Mouse (Mus musculus): ENCODE data around the gene Fbxl7.

- TF ChIP-seq POLR2A (IDR thresholded peaks at IDR 0.05; ENCODE audit: insufficient read length, low read depth) (no peak), MAX (IDR thresholded peaks at IDR 0.05; ENCODE audit: low read depth) (no peak), TCF12 (IDR thresholded peaks at IDR 0.05; ENCODE audit: insufficient read depth, poor library complexity, severe bottlenecking) (no peak), USF1 (IDR thresholded peaks at IDR 0.05; ENCODE audit: low read depth) (no peak)
Measured at GRCm38 (mm10) chr15:26716181-26716580, 179.2 kb downstream of the Fbxl7 start.

Measured in myocyte (in vitro differentiated cells).